Mouse (Mus musculus): ENCODE results near the gene Usp11.

GRCm38 (mm10) chrX:20695842-20696241 is 7.9 kb upstream of the Usp11 start:
- TF ChIP-seq CTCF (conservative IDR thresholded peaks at IDR 0.05; ENCODE audit: low read length) = no peak
- no peak for TF ChIP-seq NANOG (IDR thresholded peaks at IDR 0.05; ENCODE audit: borderline replicate concordance, low read length)
